Mouse (Mus musculus) urinary bladder, adult 2 months (tissue): ENCODE data around the gene Pnmt. TPM values are rescaled to one million over a fixed set of nuclear protein-coding genes. Genes with fewer than 3 reads are reported as not detected.

Experiments
- DNase-seq: peaks from one replicate; pipeline ENCODE4 v3.0.0; 2022; ENCODE audit warnings: low spot score
- polyA plus RNA-seq: library from polyadenylated mRNA; depleted of rRNA; stranded (reverse); fragments of >200 nt; gene quantifications from 2 replicates; pipeline ENCODE4 v1.2.3, GENCODE M21; 2012; rRNA removed

Gene Pnmt
- polyA plus RNA-seq, 1 experiment: not detected

DNA sequence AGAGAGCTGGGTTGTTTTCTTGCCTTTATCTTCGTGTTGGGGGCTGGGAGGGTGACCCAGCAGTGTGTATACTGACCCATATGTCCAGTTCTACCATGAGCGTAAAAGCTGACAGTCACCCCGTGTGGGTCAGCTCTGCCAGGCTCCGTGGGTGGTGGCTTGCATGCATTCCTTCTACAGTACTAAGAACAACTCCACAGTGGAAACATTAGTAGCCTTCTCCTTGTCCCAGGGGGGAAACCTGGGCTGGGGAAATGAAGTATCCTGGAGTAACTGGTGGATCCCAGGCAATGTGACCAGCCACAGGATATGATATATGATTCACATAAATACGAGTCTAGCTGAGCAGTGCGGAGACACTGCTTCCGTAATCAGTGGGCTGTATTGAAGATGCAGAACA is 27.5 kb downstream of the Pnmt start:
- DNase-seq: no peak

DNA sequence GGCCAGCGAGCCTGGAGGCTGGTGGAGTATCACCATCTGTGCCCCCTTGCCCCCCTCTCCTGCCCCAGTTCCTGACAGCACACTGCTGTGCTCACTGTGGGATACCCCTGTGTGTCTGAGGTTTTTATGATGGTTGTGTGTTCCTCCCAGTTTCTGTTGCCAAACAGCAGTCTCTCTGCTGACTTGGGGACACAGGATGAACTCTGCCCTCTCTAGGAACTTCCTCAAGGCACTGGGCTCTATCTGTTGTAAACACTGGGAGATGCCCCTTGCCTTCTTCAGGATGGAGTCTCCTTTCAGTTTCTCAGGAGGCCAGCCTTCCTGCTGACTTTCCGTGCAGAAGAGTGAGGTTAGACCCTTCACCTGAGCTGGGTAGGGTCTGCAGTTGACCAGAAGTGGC is 27.9 kb downstream of the Pnmt start:
- no peak for DNase-seq

DNA sequence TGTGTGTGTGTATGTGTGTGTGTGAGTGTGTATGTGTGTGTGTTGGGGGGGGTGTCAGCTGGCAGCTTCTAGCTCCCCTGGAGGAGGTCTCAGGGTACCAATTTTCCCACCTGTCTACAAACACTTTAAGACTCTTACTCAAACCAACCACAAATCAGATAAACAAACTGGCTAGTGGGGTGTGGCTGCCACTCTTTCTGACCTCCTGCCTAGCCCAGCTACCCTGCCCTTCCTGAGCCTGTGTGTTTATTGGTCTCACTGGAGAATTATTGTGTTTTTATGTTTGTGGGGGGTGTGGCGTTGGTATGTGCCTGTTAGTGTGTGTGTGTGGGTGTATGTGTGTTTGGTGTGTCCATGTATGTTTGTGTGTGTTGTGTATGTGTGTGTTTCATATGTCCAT is 30.8 kb downstream of the Pnmt start:
- DNase-seq: no peak

DNA sequence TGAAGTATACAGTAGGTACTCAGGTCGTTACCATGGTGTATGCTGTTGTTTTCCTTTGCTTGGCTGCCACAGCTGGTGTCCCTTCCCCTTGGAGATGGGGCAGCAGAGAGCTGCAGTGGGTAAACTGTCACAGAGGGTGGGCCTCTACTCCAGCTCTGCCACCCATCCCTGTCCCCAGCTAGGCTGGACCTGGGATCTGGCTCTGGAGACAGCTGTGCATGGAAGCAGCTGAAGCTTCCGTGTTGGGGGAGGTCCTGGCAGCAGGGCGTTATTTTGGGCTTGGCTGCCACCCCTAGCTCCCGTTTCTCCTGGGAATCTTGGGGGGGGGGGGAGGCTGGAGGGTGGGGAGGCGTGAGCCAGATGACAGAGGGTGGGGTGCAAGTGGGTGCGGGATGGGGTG is 32.0 kb downstream of the Pnmt start:
- DNase-seq: no peak

DNA sequence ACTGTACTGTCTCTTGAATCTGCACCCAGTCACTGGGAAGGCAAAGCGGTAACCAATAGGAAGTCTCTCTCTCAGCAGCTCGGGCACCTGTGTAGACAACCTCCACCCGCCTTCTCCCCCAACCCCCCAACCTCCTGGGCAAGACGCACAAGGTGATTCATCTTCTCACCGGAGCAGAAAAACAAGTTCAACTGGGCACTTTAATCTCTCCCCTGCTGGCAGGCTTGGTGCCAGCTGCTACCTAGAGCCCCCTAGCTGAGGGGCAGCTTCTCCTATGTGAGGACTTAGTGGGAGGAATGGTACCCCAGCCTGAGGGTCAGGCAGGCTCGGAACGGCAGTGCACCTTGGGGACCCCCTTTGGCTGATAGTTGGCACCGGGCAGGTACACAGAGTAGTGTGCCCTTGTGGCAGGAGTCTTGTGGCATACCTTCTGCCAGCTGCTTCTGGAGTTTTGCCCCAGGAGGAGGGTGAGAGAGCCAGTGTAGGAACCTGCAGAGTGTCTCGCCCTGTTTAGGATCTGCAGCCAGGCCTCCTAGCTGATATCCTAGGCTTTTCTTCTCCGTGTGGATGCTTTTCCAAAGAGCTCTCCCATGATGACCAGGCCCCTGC is 32.8 kb downstream of the Pnmt start:
- no peak for DNase-seq

DNA sequence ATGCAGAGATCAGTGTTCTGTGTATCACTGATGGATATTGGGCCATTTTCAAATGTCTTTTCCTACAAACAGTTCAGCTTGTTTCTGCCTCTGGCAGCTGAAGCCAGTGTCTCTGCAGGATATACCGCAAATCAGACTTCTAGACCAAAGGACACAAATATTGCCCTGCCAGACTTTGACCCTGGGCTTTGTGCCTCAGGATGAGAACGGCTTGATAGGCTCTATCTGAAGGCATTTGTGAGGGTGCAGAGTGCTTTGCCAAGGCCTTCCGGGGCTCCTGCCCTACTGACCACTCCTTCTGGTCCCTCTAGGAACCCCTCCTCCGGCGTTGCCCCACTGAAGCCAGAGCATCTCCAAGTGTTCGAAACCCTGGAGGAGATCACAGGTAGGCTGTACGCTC is 40.3 kb downstream of the Pnmt start:
- DNase-seq: no peak

DNA sequence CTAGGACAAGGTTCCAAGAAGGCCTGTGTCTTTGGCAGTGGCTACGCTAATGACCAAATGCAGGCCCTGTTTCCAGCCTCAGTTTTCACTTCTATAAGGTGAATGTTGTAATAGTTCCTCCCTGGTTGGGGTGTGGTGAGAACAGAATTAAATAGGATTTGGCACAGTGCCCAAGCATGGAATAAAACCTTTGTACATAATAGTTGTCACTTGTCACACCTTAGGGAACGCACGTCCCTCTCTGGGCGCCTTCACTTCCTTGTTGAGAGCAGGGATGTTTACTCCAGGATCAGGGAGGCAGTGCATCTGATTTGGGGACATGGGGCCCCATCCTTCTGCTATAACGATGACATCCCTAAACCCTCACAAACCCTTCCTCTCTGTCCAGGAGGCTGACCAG is 42.2 kb downstream of the Pnmt start:
- DNase-seq: no peak

DNA sequence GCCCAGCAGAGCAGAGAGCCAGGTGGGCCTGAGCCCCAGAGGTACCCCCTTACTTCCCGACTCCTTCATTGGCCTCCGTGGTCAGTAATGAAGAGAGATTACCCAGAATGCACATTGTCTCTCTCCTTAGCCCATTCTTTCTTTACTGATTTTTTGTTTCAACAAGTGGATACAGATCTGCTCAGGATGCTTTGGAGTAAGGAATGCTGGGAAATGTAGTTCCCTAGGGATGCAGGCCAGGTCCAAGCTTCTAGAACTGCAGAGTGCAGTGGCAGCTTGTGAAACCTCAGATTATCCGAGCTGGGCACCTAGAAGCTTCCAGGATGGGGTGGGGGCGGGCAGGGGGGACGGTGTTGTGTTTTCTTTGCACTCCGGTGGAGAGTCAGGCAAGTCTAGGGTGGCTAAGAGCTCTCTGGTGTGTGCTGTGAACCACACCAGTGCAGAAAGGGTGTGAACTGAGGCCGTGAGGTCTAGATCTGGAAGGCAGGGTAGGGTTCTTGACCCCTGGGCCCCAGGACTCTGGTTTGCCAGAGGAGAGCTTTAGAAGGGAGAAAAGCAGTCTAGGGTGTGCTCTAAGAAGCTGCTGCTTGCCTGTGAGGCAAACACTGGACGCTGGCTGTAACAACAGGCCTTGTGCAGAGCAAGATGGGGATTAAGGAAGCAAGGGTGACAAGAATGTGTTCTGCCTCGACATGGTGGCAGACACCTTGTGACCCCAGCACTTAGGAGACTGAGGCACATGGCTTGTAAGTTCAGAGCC is 45.7 kb downstream of the Pnmt start:
- DNase-seq: no peak

DNA sequence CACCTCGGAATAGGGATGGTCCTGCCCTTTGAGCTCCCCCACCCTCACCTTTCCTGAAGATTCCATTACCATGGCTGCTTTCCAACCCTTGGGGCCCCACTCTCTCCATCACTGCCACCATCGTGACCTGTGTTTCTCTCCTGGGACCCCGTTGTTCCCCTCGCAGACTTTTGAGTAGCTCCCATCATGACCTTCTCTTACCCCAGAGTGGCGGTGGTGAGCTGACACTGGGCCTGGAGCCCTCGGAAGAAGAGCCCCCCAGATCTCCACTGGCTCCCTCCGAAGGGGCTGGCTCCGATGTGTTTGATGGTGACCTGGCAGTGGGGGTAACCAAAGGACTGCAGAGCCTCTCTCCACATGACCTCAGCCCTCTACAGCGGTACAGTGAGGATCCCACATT is 49.5 kb downstream of the Pnmt start:
- no peak for DNase-seq

DNA sequence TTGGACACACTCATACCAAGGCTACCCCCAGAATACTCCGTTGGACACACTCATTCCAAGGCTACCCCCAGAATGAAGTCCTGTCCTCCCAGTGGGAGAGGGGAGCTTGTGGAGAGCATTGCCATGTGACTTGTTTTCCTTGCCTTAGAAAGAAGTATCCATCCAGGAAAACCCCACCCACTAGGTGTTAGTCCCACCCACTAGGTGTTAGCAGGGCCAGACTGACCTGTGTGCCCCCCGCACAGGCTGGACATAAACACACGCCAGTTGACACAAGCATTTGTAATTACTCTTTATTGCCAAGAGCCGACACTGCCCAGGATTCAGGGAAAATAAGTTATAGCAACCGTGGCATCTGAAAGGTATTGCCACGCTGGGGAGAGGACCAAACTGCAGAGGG is 51.2 kb downstream of the Pnmt start:
- DNase-seq: no peak

Other genes starting within 250 kb of the Pnmt start
- 19.9 and 22.0 TPM in 2 replicates for gene Fbxl20, start 236.0 kb upstream of the Pnmt start, polyA plus RNA-seq
- gene Med1, start 193.2 kb upstream of the Pnmt start, polyA plus RNA-seq: 20.7 and 21.2 TPM in 2 replicates
- gene Cdk12, start 183.4 kb upstream of the Pnmt start, polyA plus RNA-seq: 20.5 and 21.1 TPM in 2 replicates
- gene Neurod2, start 56.8 kb upstream of the Pnmt start, polyA plus RNA-seq: not detected in 2 replicates
- gene Ppp1r1b, start 38.0 kb upstream of the Pnmt start, polyA plus RNA-seq: 0.07 and 0.15 TPM in 2 replicates
- gene Stard3, start 28.1 kb upstream of the Pnmt start, polyA plus RNA-seq: 34.8 and 45.8 TPM in 2 replicates
- gene Tcap, start 2.6 kb upstream of the Pnmt start, polyA plus RNA-seq: 7.0 and 9.0 TPM in 2 replicates
- 10.5 and 12.7 TPM in 2 replicates for gene Pgap3, start 14.0 kb downstream of the Pnmt start, polyA plus RNA-seq
- 29.2 and 29.5 TPM in 2 replicates for gene Erbb2, start 26.0 kb downstream of the Pnmt start, polyA plus RNA-seq
- gene Mien1, start 52.5 kb downstream of the Pnmt start, polyA plus RNA-seq: 105 and 127 TPM in 2 replicates
- 41.1 and 52.0 TPM in 2 replicates for gene Grb7, start 59.9 kb downstream of the Pnmt start, polyA plus RNA-seq
- gene Ikzf3, start 159.6 kb downstream of the Pnmt start, polyA plus RNA-seq: 8.6 and 10.1 TPM in 2 replicates
- 1.4 and 2.5 TPM in 2 replicates for gene Zpbp2, start 164.6 kb downstream of the Pnmt start, polyA plus RNA-seq
- 57.6 and 63.7 TPM in 2 replicates for gene Ormdl3, start 200.9 kb downstream of the Pnmt start, polyA plus RNA-seq
- gene Lrrc3c, start 211.8 kb downstream of the Pnmt start, polyA plus RNA-seq: not detected in 2 replicates
- 0.47 and 0.52 TPM in 2 replicates for gene Gm12355, start 239.2 kb downstream of the Pnmt start, polyA plus RNA-seq
- not detected in 2 replicates for gene Gsdma3, start 239.9 kb downstream of the Pnmt start, polyA plus RNA-seq